Mouse (Mus musculus) embryonic fibroblast, embryonic 13.5 days (primary cell): Measurements from ENCODE around the gene Exoc2.

Experiments
- CTCF ChIP-seq: IDR thresholded peaks from 2 replicates; pipeline ENCODE4 v1.5.1; 2011; ENCODE audit warnings: mild to moderate bottlenecking, control low read depth, low read length, moderate library complexity, borderline replicate concordance; ENCODE audit not compliant: insufficient read depth
- POLR2A ChIP-seq: IDR thresholded peaks from 2 replicates; pipeline ENCODE4 v1.6.1; 2011; ENCODE audit warnings: low read depth, mild to moderate bottlenecking, control low read depth, low read length, moderate library complexity

DNA sequence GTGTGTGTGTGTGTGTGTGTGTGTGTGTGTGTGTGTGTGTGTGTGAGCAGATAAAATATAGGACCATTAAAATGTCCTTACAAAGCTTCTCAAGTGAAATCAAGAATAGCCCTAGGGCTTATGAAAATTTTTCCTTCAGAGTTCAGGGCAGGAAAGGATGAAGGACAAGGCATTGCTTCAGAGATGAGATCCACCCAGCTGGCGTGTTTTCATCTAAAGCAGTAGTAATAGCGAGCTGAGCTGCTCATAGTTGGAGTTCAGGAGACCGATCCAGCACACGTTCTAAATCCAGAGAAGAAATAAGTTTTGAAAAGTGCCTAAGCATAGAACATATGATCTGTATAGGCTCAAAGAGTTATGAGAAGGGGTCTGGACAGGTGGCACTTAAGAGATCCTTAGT is 127.4 kb downstream of the Exoc2 start:
- TF ChIP-seq POLR2A (no peak), CTCF (no peak)
